Mouse (Mus musculus): ENCODE data around the gene Pappa2.

DNA sequence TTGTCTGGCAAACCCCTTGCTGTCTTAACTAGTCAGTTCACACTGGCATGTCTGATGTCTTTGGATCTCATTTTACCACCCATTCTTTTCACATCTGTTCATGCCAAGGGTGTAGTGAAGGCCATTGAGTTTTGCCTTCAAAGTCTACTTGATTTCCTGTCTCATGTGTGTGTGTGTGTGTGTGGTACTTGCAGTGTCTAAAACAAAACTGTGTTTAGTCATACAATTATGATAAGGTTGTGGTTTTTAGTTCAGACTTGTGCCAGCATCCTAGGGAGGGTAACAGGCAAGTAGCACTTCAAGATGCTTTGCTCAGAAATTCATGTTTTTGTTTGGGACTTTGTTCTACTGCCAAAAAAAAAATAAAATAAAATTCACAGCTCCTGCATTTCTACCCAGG lies 216.1 kb downstream of the Pappa2 start:
- no peak for TF ChIP-seq FLI1 (IDR thresholded peaks at IDR 0.05; ENCODE audit: low read length)
- no peak for TF ChIP-seq GATA1 (IDR thresholded peaks at IDR 0.05; ENCODE audit: borderline replicate concordance, low read length)

Measured in megakaryocyte, embryonic 14.5 days (primary cell).